Mouse (Mus musculus) lung, postnatal 14 days (tissue): ENCODE measurements around the gene Olfr667.
"Not testable (repeated sequence)": the region's sequence is repeated elsewhere in the genome, so short reads cannot be mapped to it uniquely, and the experiment has no call there.

ENCODE experiments used
- DNase-seq: peaks from one replicate; pipeline ENCODE4 v3.0.0; 2021

Gene Olfr667

GRCm38 (mm10) chr7:104921382-104921781 is at the start of gene Olfr667:
Gene Olfr667, minus strand, starts transcription at chr7:104921482.
- DNase-seq, result no peak

GRCm38 (mm10) chr7:104962520-104962919 is 41.2 kb upstream of the Olfr667 start, which contains the start of gene Olfr670:
Gene Olfr670, minus strand, starts transcription at chr7:104962620.
- DNase-seq, result no peak

GRCm38 (mm10) chr7:104950234-104950633 is 29.0 kb upstream of the Olfr667 start:
- DNase-seq, result not testable (repeated sequence)

- DNase-seq, result no peak
Measured at GRCm38 (mm10) chr7:104933940-104934339, 12.7 kb upstream of the Olfr667 start, which contains the start of gene Olfr669. Gene Olfr669, plus strand, starts transcription at chr7:104934240.

- no peak for DNase-seq
Measured at GRCm38 (mm10) chr7:104927957-104928356, 6.7 kb upstream of the Olfr667 start, which contains the start of gene Olfr668. Gene Olfr668, minus strand, starts transcription at chr7:104928057.

GRCm38 (mm10) chr7:104895852-104896251 is 25.4 kb downstream of the Olfr667 start, which contains the start of gene Olfr666:
Gene Olfr666, minus strand, starts transcription at chr7:104895952.
- no peak for DNase-seq

- DNase-seq, result no peak
Measured at GRCm38 (mm10) chr7:104877731-104878130, 43.6 kb downstream of the Olfr667 start, which contains the start of gene Olfr665. Gene Olfr665, plus strand, starts transcription at chr7:104878031.
